Mouse (Mus musculus): Measurements from ENCODE around the gene Manf. TPM values are rescaled to one million over a fixed set of nuclear protein-coding genes. Genes with fewer than 3 reads are reported as not detected.

The Manf gene
- polyA plus RNA-seq (2015; fragmentation: Nextera tagmentation; extraction: Ambion mirVana): 360 and 388 TPM in 2 replicates

DNA sequence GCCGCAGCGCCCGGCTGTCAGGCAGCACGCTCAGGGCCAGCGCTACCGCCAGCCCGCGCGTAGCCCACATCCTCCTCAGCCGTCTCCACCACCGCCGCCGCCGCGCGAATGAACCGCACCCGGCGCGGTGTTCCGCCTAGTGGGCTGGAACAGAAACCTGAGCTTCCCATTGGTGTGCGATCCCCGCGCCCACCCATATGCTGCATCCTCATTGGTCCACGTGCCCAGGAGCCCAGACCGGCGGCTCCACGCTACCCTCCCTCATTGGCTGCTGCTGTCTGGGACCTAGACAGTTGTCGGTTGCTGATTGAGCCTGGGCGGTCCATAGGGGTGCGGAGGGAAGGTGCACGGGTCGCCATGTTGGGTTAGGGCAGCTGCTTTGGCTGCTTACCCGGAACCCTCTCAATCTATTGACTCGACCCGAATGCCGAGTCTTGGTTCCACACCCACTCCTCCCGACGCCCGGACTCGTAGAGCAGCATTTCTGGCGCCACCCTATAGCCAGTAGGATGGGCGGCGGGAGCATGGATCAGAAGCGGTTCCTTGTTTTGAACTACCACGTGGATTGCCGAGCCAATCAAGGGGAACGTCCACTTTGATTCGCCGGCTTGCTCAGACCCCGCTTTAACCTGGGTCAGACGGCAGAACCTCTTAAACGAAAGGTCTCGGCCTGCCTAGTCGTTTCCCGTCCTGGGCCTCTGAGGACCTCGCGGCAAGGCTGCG lies at the start of gene Manf:
Gene Manf, minus strand, starts transcription at position 151 of the 723 bp plus-strand sequence.
- Histone ChIP-seq H3K27ac (peak within 1 kb of the TSS; percentile 97), H3K36me3 (peaks cover 16% of the 10 kb centered on the region), H3K9me3 (no peaks in the 10 kb centered on the region), H3K4me2 (replicated peaks) (peak within 1 kb of the TSS; percentile 89), H3K4me3 (replicated peaks) (peak within 1 kb of the TSS; percentile 88), H3K4me1 (replicated peaks) (peaks cover 28% of the 10 kb centered on the region), H3K27me3 (replicated peaks) (no peaks in the 10 kb centered on the region), H3K9ac (peak within 1 kb of the TSS; percentile 94)
- under 1% methylated on average over 59 of the region's 59 CpGs for WGBS
- ATAC-seq: peak; percentile 98

DNA sequence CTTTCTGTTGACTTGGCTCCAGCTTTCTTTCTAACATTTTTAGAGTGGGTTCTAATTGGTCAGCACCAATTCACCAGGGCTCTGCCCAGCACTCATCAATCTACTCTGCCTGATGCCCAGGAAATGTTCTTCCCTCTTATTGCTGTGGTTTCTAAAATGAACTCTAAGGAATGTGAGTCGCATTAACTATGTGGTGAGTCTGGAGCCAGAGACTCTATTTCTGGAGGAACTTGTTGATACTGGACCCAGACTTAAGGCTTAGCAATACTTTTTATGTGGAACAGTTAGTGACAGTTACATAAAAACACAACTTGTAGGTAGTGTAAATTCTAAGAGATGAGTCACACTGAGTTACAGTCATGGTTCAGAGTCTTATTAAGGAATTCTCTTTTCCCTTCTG lies 43.2 kb upstream of the Manf start:
- no peaks in the 10 kb centered on the region; the same call in 1 of the 2 replicates for H3K27me3 ChIP-seq (replicated peaks)
- no peaks in the 10 kb centered on the region for H3K4me1 ChIP-seq (replicated peaks)
- no peak overlapping the region for H3K9ac ChIP-seq
- H3K27ac ChIP-seq: no peak overlapping the region
- no peaks in the 10 kb centered on the region for H3K36me3 ChIP-seq
- H3K4me3 ChIP-seq (replicated peaks): no peak overlapping the region
- no peak for ATAC-seq
- 78% methylated on average over 1 of the region's 1 CpGs for WGBS
- H3K4me2 ChIP-seq (replicated peaks): no peak overlapping the region
- H3K9me3 ChIP-seq: no peaks in the 10 kb centered on the region

DNA sequence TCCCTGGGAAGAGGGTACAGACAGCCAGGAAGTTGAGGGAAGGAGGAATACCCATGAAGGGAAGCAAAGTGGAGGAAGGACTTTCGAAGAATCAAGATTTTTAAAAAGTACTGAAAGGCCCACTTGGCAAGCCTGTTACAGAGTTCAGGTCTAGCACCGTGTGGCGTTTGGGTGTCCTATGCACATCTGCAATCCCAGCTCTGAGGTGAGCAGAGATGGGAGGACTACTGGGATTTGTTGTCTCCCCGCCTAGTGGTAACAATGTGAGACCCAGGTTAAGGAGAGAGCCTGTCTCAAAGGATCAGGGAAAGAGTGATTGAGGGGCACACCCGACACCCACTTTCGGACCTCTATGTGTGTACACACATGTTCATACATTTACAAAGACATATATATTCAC lies 23.1 kb upstream of the Manf start:
- ATAC-seq: no peak
- no peak overlapping the region for H3K9ac ChIP-seq
- 82% methylated on average over 6 of the region's 6 CpGs for WGBS

DNA sequence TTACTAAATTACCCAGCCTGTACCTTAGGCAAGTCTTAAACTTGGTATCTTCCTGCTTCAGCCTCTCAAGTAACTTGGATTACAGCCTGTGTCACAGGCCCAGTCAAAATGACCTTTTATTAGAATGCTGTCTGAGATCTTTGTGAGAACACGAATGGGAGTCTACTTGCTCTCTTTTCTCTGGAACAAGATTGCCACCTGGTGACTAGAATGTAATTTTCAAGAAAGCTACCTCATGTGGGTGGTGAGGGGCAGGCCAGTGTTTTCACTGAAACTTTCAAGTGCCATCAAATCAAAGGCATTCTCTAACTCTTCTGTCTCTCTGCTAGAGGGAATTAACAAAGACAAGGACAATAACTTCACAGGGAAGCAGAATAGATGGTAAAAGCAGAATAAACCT lies 22.0 kb upstream of the Manf start:
- Histone ChIP-seq H3K36me3 (no peaks in the 10 kb centered on the region), H3K4me1 (replicated peaks) (no peaks in the 10 kb centered on the region), H3K27ac (no peak overlapping the region), H3K9ac (no peak overlapping the region), H3K4me2 (replicated peaks) (no peak overlapping the region), H3K4me3 (replicated peaks) (no peak overlapping the region), H3K9me3 (no peaks in the 10 kb centered on the region), H3K27me3 (replicated peaks) (no peaks in the 10 kb centered on the region)
- 2% methylated on average over 1 of the region's 1 CpGs for WGBS
- ATAC-seq: no peak

More for the DNA sequence above, 23.1 kb upstream of the Manf start:
- no peaks in the 10 kb centered on the region for H3K9me3 ChIP-seq
- no peaks in the 10 kb centered on the region for H3K4me1 ChIP-seq (replicated peaks)
- H3K27me3 ChIP-seq (replicated peaks): no peaks in the 10 kb centered on the region
- no peak overlapping the region for H3K27ac ChIP-seq
- no peak overlapping the region for H3K4me2 ChIP-seq (replicated peaks)
- no peak overlapping the region for H3K4me3 ChIP-seq (replicated peaks)
- no peaks in the 10 kb centered on the region for H3K36me3 ChIP-seq

- H3K9me3 ChIP-seq: no peaks in the 10 kb centered on the region
- WGBS: 73% methylated on average over 1 of the region's 1 CpGs
- H3K9ac ChIP-seq: no peak overlapping the region
- no peak overlapping the region for H3K4me3 ChIP-seq (replicated peaks)
- no peaks in the 10 kb centered on the region for H3K27me3 ChIP-seq (replicated peaks)
- no peaks in the 10 kb centered on the region for H3K36me3 ChIP-seq
- no peak overlapping the region for H3K27ac ChIP-seq
- no peak for ATAC-seq
- no peaks in the 10 kb centered on the region for H3K4me1 ChIP-seq (replicated peaks)
- H3K4me2 ChIP-seq (replicated peaks): no peak overlapping the region
These were observed 19.8 kb upstream of the Manf start for GRCm38 (mm10) chr9:106911624-106912023.

DNA sequence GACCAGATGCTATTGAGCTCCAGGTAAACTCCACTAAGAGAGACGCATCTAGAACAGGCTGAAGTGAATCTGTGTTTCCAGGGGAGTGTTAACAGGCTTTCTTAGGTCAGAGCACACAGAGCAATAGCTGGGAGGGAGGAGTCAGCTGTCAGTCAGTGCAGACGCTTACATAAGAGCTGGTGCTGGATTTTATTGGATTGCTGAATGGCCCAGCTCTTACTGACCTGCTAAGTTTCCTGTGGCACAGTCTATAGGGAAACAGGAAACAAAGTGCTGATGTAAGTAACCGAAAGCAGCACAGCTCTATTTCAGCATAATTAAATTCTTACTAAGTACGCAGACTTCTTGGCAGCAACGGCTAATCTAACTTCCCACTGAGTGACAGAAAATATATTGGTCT lies 16.9 kb upstream of the Manf start:
- no peaks in the 10 kb centered on the region for H3K36me3 ChIP-seq
- H3K27ac ChIP-seq: no peak overlapping the region
- H3K9ac ChIP-seq: no peak overlapping the region
- H3K4me2 ChIP-seq (replicated peaks): no peak overlapping the region
- WGBS: 31% methylated on average over 5 of the region's 5 CpGs
- H3K9me3 ChIP-seq: no peaks in the 10 kb centered on the region
- H3K4me1 ChIP-seq (replicated peaks): no peaks in the 10 kb centered on the region
- ATAC-seq: peak; percentile 87
- no peak overlapping the region for H3K4me3 ChIP-seq (replicated peaks)
- no peaks in the 10 kb centered on the region for H3K27me3 ChIP-seq (replicated peaks)

DNA sequence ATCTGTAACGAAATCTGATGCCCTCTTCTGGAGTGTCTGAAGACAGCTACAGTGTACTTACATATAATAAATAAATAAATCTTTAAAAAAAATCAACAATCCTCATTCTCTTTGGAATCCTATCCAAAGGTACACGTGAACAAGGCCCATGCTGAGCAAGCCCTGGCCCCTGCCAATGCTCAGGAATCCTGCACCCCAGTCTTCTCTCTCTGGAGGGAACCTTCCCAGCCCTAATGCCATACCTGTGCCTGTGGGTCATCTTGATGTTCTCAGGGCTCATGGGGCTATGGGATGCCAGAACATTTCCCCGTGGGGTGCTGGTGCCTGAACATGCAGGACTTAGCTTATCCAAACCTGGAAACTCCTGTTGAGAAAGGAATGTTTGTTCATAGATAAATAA lies 16.4 kb upstream of the Manf start:
- Histone ChIP-seq H3K4me2 (replicated peaks) (no peak overlapping the region), H3K9ac (no peak overlapping the region), H3K27ac (no peak overlapping the region), H3K4me1 (replicated peaks) (no peaks in the 10 kb centered on the region), H3K36me3 (no peaks in the 10 kb centered on the region), H3K9me3 (no peaks in the 10 kb centered on the region), H3K27me3 (replicated peaks) (no peaks in the 10 kb centered on the region), H3K4me3 (replicated peaks) (no peak overlapping the region)
- 65% methylated on average over 3 of the region's 3 CpGs for WGBS
- no peak for ATAC-seq

- Histone ChIP-seq H3K4me2 (replicated peaks) (no peak overlapping the region), H3K27me3 (replicated peaks) (no peaks in the 10 kb centered on the region), H3K27ac (no peak overlapping the region), H3K36me3 (no peaks in the 10 kb centered on the region), H3K9ac (no peak overlapping the region), H3K4me1 (replicated peaks) (no peaks in the 10 kb centered on the region), H3K4me3 (replicated peaks) (no peak overlapping the region), H3K9me3 (no peaks in the 10 kb centered on the region)
- no peak for ATAC-seq
- WGBS: 87% methylated on average over 8 of the region's 8 CpGs
These were observed 14.8 kb upstream of the Manf start for GRCm38 (mm10) chr9:106906597-106906996.

- Histone ChIP-seq H3K4me2 (replicated peaks) (no peak overlapping the region), H3K36me3 (no peaks in the 10 kb centered on the region), H3K4me1 (replicated peaks) (no peaks in the 10 kb centered on the region), H3K4me3 (replicated peaks) (no peak overlapping the region), H3K27ac (no peak overlapping the region), H3K27me3 (replicated peaks) (no peaks in the 10 kb centered on the region), H3K9me3 (no peaks in the 10 kb centered on the region), H3K9ac (no peak overlapping the region)
- no peak for ATAC-seq
- 5% methylated on average over 1 of the region's 1 CpGs for WGBS
These were observed 12.0 kb upstream of the Manf start for GRCm38 (mm10) chr9:106903791-106904134.

GRCm38 (mm10) chr9:106903099-106903790 lies 11.5 kb upstream of the Manf start:
- no peak overlapping the region for H3K4me2 ChIP-seq (replicated peaks)
- no peaks in the 10 kb centered on the region for H3K36me3 ChIP-seq
- no peak for ATAC-seq
- no peaks in the 10 kb centered on the region for H3K27me3 ChIP-seq (replicated peaks)
- no peaks in the 10 kb centered on the region for H3K4me1 ChIP-seq (replicated peaks)
- 72% methylated on average over 4 of the region's 4 CpGs for WGBS
- no peak overlapping the region for H3K4me3 ChIP-seq (replicated peaks)
- no peak overlapping the region for H3K9ac ChIP-seq
- H3K9me3 ChIP-seq: no peaks in the 10 kb centered on the region
- no peak overlapping the region for H3K27ac ChIP-seq

DNA sequence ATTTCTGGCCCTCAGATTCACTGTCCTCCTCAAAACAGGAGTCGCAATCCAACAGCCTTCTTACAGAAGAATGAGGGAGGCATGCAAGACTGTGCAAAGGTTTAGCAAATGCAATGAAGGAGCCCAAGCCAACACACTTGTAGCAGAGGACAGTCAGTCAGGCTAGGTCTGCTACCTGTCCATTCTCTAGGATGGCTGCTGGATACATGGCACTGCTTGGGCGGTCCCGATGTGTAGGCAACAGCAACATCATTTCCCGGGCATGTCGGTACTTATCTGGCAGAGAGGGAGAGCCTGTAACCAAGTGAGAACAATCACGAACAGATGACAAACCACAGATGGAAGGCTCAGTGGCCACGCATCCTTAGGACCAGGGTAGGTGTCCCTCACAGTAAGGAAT lies 9.8 kb upstream of the Manf start:
- H3K4me2 ChIP-seq (replicated peaks): no peak overlapping the region
- 93% methylated on average over 7 of the region's 7 CpGs for WGBS
- H3K9ac ChIP-seq: no peak overlapping the region
- no peak overlapping the region for H3K4me3 ChIP-seq (replicated peaks)
- no peak for ATAC-seq
- no peaks in the 10 kb centered on the region for H3K27me3 ChIP-seq (replicated peaks)
- no peaks in the 10 kb centered on the region for H3K4me1 ChIP-seq (replicated peaks)
- H3K9me3 ChIP-seq: no peaks in the 10 kb centered on the region
- H3K27ac ChIP-seq: no peak overlapping the region
- no peaks in the 10 kb centered on the region for H3K36me3 ChIP-seq

GRCm38 (mm10) chr9:106898901-106899300 lies 7.1 kb upstream of the Manf start:
- Histone ChIP-seq H3K27ac (no peak overlapping the region), H3K4me3 (replicated peaks) (no peak overlapping the region), H3K9ac (no peak overlapping the region), H3K36me3 (no peaks in the 10 kb centered on the region), H3K4me2 (replicated peaks) (no peak overlapping the region), H3K4me1 (replicated peaks) (no peaks in the 10 kb centered on the region), H3K9me3 (no peaks in the 10 kb centered on the region), H3K27me3 (replicated peaks) (no peaks in the 10 kb centered on the region)
- WGBS: 59% methylated on average over 1 of the region's 1 CpGs
- ATAC-seq: no peak

DNA sequence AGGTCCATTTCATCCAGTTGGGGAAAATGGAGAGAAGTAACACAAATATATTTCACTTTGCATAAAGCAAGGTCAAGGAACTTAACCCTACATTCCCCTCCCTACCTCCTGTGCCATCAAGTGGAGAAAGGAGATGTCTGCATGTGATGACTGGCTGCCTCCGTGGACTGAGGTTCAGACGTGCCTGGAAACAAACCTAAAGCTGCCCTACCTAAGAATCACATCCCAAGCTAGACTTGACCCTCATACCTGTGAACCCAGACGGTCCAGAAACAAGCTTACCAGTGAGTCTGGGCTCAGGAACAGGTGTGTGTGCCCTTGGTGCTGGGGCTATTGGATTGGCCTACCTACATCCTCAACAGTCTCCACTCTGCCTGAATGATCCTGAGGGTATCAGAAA lies 1.5 kb upstream of the Manf start:
- H3K4me2 ChIP-seq (replicated peaks): 0 out of 2 replicates have a peak overlapping the region, but pooled peaks have one; percentile 9
- H3K9me3 ChIP-seq: no peaks in the 10 kb centered on the region
- no peak overlapping the region for H3K4me3 ChIP-seq (replicated peaks)
- no peak overlapping the region for H3K9ac ChIP-seq
- no peaks in the 10 kb centered on the region for H3K27me3 ChIP-seq (replicated peaks)
- H3K27ac ChIP-seq: no peak overlapping the region
- no peak for ATAC-seq
- H3K36me3 ChIP-seq: peaks cover 13% of the 10 kb centered on the region
- 61% methylated on average over 3 of the region's 3 CpGs for WGBS
- H3K4me1 ChIP-seq (replicated peaks): peaks cover 18% of the 10 kb centered on the region
